Mouse (Mus musculus) gastrocnemius, adult 18-20 months (tissue): ENCODE data around the gene Zfp870. TPM values are rescaled to one million over a fixed set of nuclear protein-coding genes. Genes with fewer than 3 reads are reported as not detected.
A peak's percentile ranks its signal among the peaks of the same experiment; 100 is the strongest.
"Not testable (repeated sequence)": the region's sequence is repeated elsewhere in the genome, so short reads cannot be mapped to it uniquely, and the experiment has no call there.

Source experiments
- DNase-seq: peaks from one replicate; pipeline ENCODE4 v3.0.0; 2021; ENCODE audit warnings: low spot score
- total RNA-seq, 2 experiments: library from RNA; stranded (reverse); gene quantifications; 2 replicates each; pipeline ENCODE4 v1.2.3; 2021

Gene Zfp870
- total RNA-seq, 2 experiments from 2014 or later, result 4.8 to 5.7 TPM

DNA sequence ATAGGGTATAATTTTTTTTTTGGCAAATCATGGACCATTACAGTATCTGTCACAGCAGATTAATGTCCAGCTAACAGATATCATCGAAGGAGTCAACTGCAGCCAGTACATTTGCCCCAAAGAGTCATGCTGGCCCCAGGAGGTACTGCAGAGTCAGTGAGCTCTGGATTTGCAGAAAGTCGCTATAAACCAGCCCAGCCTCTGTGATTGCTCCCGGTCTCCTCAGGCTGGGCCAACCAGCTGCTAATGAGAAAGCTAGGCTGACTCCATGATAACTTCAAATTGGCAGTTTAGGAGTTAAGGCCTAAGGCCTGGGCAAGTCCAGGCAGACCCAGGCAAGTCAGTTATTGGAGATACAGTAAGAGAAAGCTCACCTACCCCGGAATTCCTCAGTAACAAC, 19.4 kb downstream of the Zfp870 start:
- no peak for DNase-seq

DNA sequence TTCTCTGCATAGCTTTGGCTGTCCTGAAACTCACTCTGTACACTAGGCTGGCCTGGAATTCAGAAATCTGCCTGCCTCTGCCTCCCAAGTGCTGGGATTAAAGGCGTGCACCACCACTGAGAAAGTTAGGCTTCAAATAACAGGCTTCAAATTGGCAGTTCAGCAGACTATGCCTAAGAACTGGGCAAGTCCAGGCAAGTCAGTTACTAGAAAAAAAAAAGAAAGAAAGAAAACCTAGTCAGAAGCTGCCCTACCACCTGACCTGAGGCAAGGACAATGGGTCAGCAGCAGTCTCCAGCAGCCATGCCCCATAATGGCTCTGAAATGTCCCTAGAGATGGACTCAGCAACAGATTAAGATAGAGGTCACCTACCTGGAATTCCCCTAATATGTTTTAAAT, 20.0 kb downstream of the Zfp870 start:
- DNase-seq, result no peak

DNA sequence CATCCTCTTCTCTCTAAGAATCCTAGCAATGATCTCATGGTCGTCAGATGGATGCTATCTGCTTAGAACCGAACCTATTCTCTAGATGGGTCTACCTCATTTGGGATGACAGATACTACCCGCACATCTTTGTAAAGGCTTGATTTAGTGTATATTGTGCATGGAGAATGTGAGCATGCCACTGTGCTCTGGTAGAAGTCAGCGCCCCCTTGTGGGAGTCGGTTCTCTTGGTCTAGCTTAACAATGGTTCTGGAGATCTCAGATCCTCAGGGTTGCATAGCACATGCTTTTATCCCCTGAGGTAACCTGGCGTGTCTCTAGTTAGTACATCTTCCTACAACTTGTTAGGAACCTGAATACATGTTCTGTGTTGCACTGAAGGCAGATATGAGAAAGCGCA, 24.2 kb downstream of the Zfp870 start:
- not testable (repeated sequence) for DNase-seq

DNA sequence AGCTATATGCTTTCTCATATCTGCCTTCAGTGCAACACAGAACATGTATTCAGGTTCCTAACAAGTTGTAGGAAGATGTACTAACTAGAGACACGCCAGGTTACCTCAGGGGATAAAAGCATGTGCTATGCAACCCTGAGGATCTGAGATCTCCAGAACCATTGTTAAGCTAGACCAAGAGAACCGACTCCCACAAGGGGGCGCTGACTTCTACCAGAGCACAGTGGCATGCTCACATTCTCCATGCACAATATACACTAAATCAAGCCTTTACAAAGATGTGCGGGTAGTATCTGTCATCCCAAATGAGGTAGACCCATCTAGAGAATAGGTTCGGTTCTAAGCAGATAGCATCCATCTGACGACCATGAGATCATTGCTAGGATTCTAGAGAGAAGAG, 34.7 kb downstream of the Zfp870 start:
- not testable (repeated sequence) for DNase-seq

DNA sequence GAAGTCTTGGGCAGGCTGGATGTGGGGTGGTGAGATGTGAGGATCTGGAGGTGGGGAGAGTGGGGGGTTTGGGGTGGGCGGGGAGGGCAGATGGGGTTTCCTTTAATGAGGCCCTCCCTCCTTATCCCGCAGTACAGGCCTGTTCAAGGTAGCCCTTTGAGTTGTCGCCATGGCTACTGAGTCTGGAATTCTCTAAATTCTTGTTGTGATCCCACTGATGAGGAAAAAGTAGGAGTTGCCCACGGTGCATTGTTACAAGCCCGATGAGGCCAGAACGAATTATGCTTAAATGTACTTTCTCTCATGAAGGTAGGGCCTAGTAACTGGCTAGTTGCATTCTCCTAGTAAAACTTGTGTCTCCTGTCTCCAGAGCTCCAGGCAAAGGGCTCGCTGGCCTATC, 39.9 kb downstream of the Zfp870 start:
- DNase-seq, result no peak

DNA sequence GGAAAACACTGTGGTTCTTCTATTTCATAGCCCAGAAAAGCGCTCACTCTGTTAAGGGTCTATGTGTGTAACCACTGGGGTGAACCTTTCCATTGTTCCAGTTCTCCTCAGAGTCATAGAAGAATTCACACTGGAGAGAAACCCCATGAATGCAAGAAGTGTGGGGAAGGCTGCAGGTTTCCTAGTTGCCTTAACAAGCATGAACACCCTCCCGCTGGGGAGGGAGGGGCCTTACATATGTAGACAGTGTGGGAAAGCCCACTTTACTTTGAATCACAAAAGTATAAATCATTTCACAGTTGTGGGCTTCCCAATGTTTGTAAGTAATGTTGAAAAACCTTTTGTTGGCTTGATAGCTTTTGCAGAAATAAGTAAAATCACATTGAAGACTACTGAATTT, 50.1 kb downstream of the Zfp870 start:
- DNase-seq, result no peak

DNA sequence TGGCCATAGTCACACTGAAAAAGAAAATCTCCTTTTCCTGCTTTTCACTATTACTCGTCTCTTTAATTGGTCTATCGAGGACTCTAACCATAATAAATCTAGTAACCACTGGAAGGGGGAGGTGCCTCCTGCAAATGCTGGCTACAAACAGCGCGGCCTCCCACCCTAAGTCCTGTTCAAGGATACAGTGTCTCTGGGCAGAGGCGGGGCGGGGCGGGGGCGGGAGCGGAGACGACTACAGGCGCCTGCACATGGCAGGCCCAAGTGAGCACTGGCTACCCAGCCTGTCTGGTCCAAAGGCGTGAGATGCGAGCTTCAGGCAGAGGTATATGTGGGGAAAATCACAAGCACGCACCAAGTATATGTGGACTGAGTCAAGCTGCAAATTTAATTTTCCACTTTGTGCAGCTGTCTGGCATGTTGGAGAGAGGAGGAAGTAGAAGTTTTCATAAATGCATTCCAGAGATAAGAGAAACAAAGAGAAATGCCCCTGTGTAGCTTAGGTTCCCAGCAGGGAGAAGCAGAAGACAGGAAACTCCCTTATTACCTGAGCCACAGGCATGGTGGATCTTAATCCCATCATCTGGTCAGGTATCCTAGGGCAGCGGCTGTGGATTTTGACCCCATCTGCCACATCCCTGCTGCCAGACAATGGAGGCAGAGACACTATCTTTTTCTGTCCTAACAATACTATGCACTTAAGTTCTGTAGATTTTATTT, 52.2 kb downstream of the Zfp870 start:
- DNase-seq, result no peak

DNA sequence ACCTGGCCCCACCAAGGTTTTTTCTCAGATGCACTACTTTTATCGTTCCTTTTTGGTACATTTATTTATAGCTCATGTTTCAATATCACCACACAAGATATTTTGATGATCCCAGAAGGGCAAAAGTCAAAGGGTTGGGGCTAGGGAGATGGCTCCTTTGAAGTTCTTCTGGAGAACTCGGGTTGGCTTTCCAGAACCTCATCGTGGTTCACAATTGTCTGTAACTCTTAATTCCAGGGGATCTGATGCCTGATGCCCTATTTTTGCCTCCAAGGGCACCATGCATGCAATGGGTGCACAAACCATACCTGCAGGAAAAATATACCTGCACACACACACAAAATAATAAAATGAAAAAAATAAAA, 61.0 kb downstream of the Zfp870 start:
- DNase-seq, result no peak

DNA sequence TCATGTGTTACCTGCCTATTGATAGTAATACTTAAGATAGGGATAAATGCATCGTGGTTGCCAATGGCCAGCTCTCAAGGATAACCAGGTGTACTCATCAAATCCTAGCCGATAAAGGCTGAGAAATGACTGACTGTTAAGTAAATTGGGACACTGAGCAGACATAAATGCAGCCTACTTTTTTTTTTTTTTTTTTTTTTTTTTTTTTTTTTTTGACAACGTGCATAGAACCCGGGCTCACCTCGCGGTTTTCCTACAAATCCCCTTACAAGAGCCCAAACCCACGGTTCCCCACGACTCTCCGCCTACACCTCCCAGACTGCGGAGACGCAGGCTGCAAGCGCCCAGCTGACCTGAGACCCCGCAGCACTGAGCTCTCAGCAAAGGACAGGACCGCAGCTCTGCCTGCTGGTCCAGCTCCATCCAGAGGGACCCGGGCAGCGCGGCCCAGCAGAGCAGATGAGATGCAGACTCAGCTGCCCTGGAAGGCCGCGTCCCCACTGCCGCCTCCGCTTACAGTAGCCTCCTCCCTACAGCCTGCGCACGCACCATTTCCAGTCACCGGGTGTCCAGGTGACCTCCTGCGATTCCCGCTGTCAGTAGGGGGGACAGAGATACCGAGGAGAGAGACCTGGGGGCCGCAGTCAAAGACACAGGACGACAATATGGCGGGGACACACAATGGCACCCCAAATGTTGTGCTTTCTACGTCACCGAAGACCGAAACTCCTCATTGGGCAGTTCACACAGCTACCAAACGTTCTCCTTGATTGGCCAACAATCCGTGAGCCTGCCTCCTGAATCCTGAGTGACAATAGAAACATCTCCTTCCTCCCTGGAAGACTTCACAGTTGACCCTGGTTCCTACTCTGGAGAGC, 61.7 kb downstream of the Zfp870 start, which contains the start of gene Zfp799:
Zfp799 (minus strand) TSS at position 722 of the 878 bp plus-strand sequence.
- peak; percentile 74 for DNase-seq

Other genes with a start within 250 kb of the Zfp870 start
- not detected for gene Cyp4f40, start 232.7 kb downstream of the Zfp870 start, total RNA-seq
- gene Cyp4f15, start 206.0 kb downstream of the Zfp870 start, total RNA-seq, result not detected
- gene Zfp871, start 103.4 kb downstream of the Zfp870 start, total RNA-seq, result 10 to 100 TPM; 19.5 to 20.7 TPM
- under 1 TPM; 0.14 to 0.23 TPM for gene Zfp811, start 81.7 kb downstream of the Zfp870 start, total RNA-seq
- gene Zfp799, start 61.4 kb downstream of the Zfp870 start, total RNA-seq, result 1 to 10 TPM; 8.1 to 8.7 TPM
- gene Cyp4f14, start 25.7 kb upstream of the Zfp870 start, total RNA-seq, result under 1 TPM in 1 of 2 experiments, not detected in 1; 0.59 TPM
- gene Cyp4f13, start 55.8 kb upstream of the Zfp870 start, total RNA-seq, result 1 to 10 TPM; 5.9 to 7.7 TPM
- gene Zfp472, start 74.2 kb upstream of the Zfp870 start, total RNA-seq, result 1 to 10 TPM; 1.6 to 1.7 TPM
- 1 to 10 TPM; 3.6 to 4.2 TPM for gene Zfp952, start 101.5 kb upstream of the Zfp870 start, total RNA-seq
- 1 to 10 TPM; 1.8 to 2.0 TPM for gene Zfp763, start 141.8 kb upstream of the Zfp870 start, total RNA-seq
- not detected for gene 4921501E09Rik, start 176.4 kb upstream of the Zfp870 start, total RNA-seq
- gene Zfp563, start 197.7 kb upstream of the Zfp870 start, total RNA-seq, result 1 to 10 TPM; 4.5 to 5.6 TPM
- under 1 TPM; 0.33 to 0.41 TPM for gene Morc2b, start 248.0 kb upstream of the Zfp870 start, total RNA-seq